Mouse (Mus musculus) hindbrain, embryonic 15.5 days (tissue): ENCODE results near the gene Gm17545. TPM values are rescaled to one million over a fixed set of nuclear protein-coding genes. Genes with fewer than 3 reads are reported as not detected.

Source experiments
- ATAC-seq: fragments of 200-750 bp; cut with Nextera tagmentation; 2 replicates; pipeline ENCODE4 v1.8.0; 2017; ENCODE audit warnings: low read depth, moderate number of reproducible peaks, moderate TSS enrichment; ENCODE audit not compliant: low FRiP score
- H3K27ac ChIP-seq: fragments of 300-500 bp; sonication (generic); replicated peaks from 2 replicates; pipeline ENCODE4 v1.5.1; 2015; ENCODE audit warnings: mild to moderate bottlenecking, inconsistent platforms
- H3K27me3 ChIP-seq: fragments of 300-500 bp; sonication (generic); 2 replicates; pipeline ENCODE4 v1.6.1; 2015; ENCODE audit warnings: control low read depth, inconsistent platforms
- H3K36me3 ChIP-seq: fragments of 300-500 bp; sonication (generic); 2 replicates; pipeline ENCODE4 v1.6.1; 2015; ENCODE audit warnings: control low read depth, inconsistent platforms
- H3K4me1 ChIP-seq: fragments of 300-500 bp; sonication (generic); replicated peaks from 2 replicates; pipeline ENCODE4 v1.6.1; 2015; ENCODE audit warnings: control low read depth, inconsistent platforms
- H3K4me2 ChIP-seq: fragments of 300-500 bp; sonication (generic); 2 replicates; pipeline ENCODE4 v1.6.1; 2015; ENCODE audit warnings: moderate library complexity, mild to moderate bottlenecking, inconsistent platforms
- H3K4me3 ChIP-seq: fragments of 300-500 bp; sonication (generic); 2 replicates; pipeline ENCODE4 v1.5.1; 2015; ENCODE audit warnings: mild to moderate bottlenecking, inconsistent platforms
- H3K9ac ChIP-seq: fragments of 300-500 bp; sonication (generic); 2 replicates; pipeline ENCODE4 v1.6.1; 2015; ENCODE audit warnings: inconsistent platforms
- H3K9me3 ChIP-seq: fragments of 300-500 bp; sonication (generic); 2 replicates; pipeline ENCODE4 v1.6.1; 2016; ENCODE audit warnings: control low read depth, inconsistent platforms
- WGBS: fragments of 180-500 bp; shearing (Covaris S2); methylation state at CpG from one replicate; pipeline ENCODE4 v1.1.7; 2015; 5-methylcytosine and 5-hydroxymethylcytosine counted together
- polyA plus RNA-seq: library from polyadenylated mRNA; unstranded; fragments of >200 nt; fragmentation: Nextera tagmentation; extraction: Ambion mirVana; gene quantifications from 2 replicates; pipeline ENCODE4 v1.2.1, GENCODE M21; 2015

Gm17545 gene
- polyA plus RNA-seq, 1 experiment from 2014 or later, result not detected

DNA sequence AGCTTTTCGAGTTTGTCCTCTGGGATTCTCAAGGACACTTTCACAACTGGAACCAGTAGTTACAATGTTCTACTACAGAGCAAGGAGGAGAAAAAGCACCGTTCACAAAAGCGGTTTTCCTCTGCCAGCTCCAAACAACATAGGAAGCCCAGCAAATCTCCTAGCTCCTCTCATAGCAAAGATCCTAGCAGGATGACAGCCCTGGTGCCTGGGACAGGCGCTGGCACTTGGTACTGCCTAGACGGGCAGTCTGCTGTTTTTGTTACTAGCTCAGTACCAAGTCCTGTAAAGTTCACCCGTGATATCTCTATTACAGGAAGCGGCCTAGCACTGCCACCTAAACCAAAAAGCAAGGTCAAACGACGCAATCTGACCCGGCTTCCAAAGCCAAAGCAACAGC is 29.9 kb upstream of the Gm17545 start:
- ATAC-seq, result no peak
- 84% methylated on average over 10 of the region's 10 CpGs for WGBS

GRCm38 (mm10) chr9:22424719-22425118 is 29.4 kb upstream of the Gm17545 start:
- Histone ChIP-seq H3K27ac (no peak overlapping the region), H3K4me1 (peaks cover under 1% of the 10 kb centered on the region; the same call in 1 of the 2 replicates), H3K27me3 (no peaks in the 10 kb centered on the region), H3K9ac (no peak overlapping the region), H3K4me3 (no peak overlapping the region), H3K4me2 (no peak overlapping the region), H3K9me3 (no peaks in the 10 kb centered on the region), H3K36me3 (no peaks in the 10 kb centered on the region)
- 97% methylated on average over 4 of the region's 4 CpGs for WGBS
- no peak for ATAC-seq

More for the DNA sequence above, 29.9 kb upstream of the Gm17545 start:
- Histone ChIP-seq H3K9ac (no peak overlapping the region), H3K4me2 (no peak overlapping the region), H3K9me3 (no peaks in the 10 kb centered on the region), H3K27ac (no peak overlapping the region), H3K4me1 (no peaks in the 10 kb centered on the region), H3K36me3 (no peaks in the 10 kb centered on the region), H3K4me3 (no peak overlapping the region), H3K27me3 (no peaks in the 10 kb centered on the region)

GRCm38 (mm10) chr9:22428028-22428665 is 25.9 kb upstream of the Gm17545 start:
- peaks cover 4% of the 10 kb centered on the region for H3K4me1 ChIP-seq
- WGBS, result 37% methylated on average over 4 of the region's 4 CpGs
- no peaks in the 10 kb centered on the region for H3K27me3 ChIP-seq
- no peak overlapping the region for H3K4me3 ChIP-seq
- H3K9me3 ChIP-seq, result no peaks in the 10 kb centered on the region
- no peak overlapping the region for H3K27ac ChIP-seq
- no peak overlapping the region for H3K9ac ChIP-seq
- ATAC-seq, result 0 out of 2 replicates have a peak, but pooled peaks have one; percentile 59
- H3K4me2 ChIP-seq, result no peak overlapping the region
- no peaks in the 10 kb centered on the region for H3K36me3 ChIP-seq

- WGBS, result 83% methylated on average over 14 of the region's 14 CpGs
- no peak overlapping the region for H3K4me3 ChIP-seq
- H3K9ac ChIP-seq, result no peak overlapping the region
- ATAC-seq, result 0 out of 2 replicates have a peak, but pooled peaks have one; percentile 3
- no peaks in the 10 kb centered on the region for H3K27me3 ChIP-seq
- H3K36me3 ChIP-seq, result no peaks in the 10 kb centered on the region
- H3K9me3 ChIP-seq, result no peaks in the 10 kb centered on the region
- H3K27ac ChIP-seq, result no peak overlapping the region
- H3K4me2 ChIP-seq, result no peak overlapping the region
- peaks cover 4% of the 10 kb centered on the region for H3K4me1 ChIP-seq
Measured at GRCm38 (mm10) chr9:22428666-22429410, 25.3 kb upstream of the Gm17545 start.

- Histone ChIP-seq H3K4me2 (no peak overlapping the region), H3K9ac (no peak overlapping the region), H3K4me3 (no peak overlapping the region), H3K27ac (no peak overlapping the region), H3K9me3 (no peaks in the 10 kb centered on the region), H3K4me1 (peaks cover 4% of the 10 kb centered on the region), H3K36me3 (no peaks in the 10 kb centered on the region), H3K27me3 (no peaks in the 10 kb centered on the region)
- no peak for ATAC-seq
- 63% methylated on average over 15 of the region's 15 CpGs for WGBS
Measured at GRCm38 (mm10) chr9:22429533-22430241, 24.4 kb upstream of the Gm17545 start.

DNA sequence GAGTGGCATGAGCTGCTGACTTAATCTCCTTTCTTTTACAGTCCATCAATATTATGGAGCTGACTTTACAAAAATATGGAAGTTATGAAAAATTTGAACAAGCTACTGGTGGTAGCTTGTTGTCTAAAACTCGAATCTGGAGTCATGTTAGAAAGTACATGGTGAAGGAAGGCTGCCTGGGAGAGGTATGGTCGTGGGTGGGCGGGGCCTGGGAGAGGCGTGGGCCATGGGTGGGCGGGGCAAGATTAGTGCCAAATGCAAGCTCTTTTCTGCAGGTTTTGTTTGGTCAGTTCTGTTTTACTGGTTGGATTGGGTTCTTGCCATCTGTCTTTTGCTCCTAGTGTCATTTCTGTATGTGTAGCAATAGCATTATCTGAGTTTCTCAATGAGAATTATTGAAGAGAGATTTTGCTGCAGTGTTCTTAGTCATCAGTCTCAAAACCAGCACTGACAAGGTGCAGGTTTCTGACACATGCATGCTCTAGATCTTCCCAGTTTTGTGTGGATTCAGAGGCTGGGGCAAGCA is 23.7 kb upstream of the Gm17545 start:
- no peaks in the 10 kb centered on the region for H3K27me3 ChIP-seq

DNA sequence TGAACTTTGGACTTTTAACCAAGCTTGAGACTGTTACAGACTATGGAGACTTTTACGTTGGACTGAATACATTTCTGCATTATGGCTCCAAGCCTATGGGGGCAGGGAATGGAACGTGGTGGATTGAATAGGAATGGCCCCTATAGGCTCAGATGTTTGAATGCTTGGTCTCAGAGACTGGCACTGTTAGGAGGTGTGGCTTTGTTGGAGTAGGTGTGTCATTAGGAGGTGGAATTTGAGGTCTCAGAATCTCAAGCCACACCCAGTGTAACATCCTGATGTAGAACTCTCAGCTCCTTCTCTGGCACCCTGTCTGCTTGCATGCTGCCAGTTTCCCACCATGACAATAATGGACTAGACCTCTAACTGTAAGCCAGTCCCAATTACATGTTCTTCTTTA is 20.9 kb upstream of the Gm17545 start:
- H3K27ac ChIP-seq, result no peak overlapping the region
- no peak overlapping the region for H3K4me2 ChIP-seq
- peaks cover 10% of the 10 kb centered on the region; the same call in 1 of the 2 replicates for H3K36me3 ChIP-seq
- H3K4me1 ChIP-seq, result peaks cover 4% of the 10 kb centered on the region
- H3K4me3 ChIP-seq, result no peak overlapping the region
- no peaks in the 10 kb centered on the region for H3K27me3 ChIP-seq
- no peaks in the 10 kb centered on the region for H3K9me3 ChIP-seq
- H3K9ac ChIP-seq, result no peak overlapping the region
- 74% methylated on average over 2 of the region's 2 CpGs for WGBS
- no peak for ATAC-seq

More for the DNA sequence above, 23.7 kb upstream of the Gm17545 start:
- Histone ChIP-seq H3K4me3 (no peak overlapping the region), H3K9ac (no peak overlapping the region), H3K36me3 (peaks cover 5% of the 10 kb centered on the region; the same call in 1 of the 2 replicates), H3K4me2 (no peak overlapping the region), H3K9me3 (no peaks in the 10 kb centered on the region), H3K4me1 (peaks cover 4% of the 10 kb centered on the region), H3K27ac (no peak overlapping the region)
- WGBS, result 43% methylated on average over 5 of the region's 5 CpGs
- ATAC-seq, result no peak

GRCm38 (mm10) chr9:22434101-22434500 is 20.0 kb upstream of the Gm17545 start:
- Histone ChIP-seq H3K27me3 (no peaks in the 10 kb centered on the region), H3K36me3 (peaks cover 13% of the 10 kb centered on the region; the same call in 1 of the 2 replicates), H3K4me3 (no peak overlapping the region), H3K9ac (no peak overlapping the region), H3K4me1 (peaks cover 4% of the 10 kb centered on the region), H3K4me2 (no peak overlapping the region), H3K27ac (no peak overlapping the region), H3K9me3 (no peaks in the 10 kb centered on the region)
- WGBS, result 94% methylated on average over 2 of the region's 2 CpGs
- no peak for ATAC-seq

DNA sequence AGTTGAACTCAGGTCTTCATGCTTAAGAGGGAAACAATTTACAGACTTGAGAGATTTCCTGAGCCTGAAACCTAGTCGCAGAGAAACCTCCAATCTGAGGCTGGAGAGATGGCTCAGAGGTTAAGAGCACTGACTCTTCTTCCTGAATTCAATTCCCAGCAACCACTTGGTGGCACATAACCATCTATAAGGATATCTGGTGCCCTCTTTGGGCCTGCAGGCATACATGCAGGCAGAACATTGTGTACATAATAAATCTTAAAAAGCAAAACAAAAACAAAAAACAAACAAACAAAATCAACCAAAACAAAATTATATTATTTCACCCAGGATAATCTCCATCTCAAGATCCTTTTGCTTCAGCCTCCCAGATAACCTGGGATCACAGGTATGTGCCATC is 15.3 kb upstream of the Gm17545 start:
- Histone ChIP-seq H3K9ac (no peak overlapping the region), H3K4me1 (no peaks in the 10 kb centered on the region), H3K9me3 (no peaks in the 10 kb centered on the region), H3K27ac (no peak overlapping the region), H3K36me3 (peaks cover 25% of the 10 kb centered on the region), H3K4me3 (no peak overlapping the region), H3K4me2 (no peak overlapping the region), H3K27me3 (no peaks in the 10 kb centered on the region)
- WGBS, result 87% methylated on average over 1 of the region's 1 CpGs
- ATAC-seq, result no peak

DNA sequence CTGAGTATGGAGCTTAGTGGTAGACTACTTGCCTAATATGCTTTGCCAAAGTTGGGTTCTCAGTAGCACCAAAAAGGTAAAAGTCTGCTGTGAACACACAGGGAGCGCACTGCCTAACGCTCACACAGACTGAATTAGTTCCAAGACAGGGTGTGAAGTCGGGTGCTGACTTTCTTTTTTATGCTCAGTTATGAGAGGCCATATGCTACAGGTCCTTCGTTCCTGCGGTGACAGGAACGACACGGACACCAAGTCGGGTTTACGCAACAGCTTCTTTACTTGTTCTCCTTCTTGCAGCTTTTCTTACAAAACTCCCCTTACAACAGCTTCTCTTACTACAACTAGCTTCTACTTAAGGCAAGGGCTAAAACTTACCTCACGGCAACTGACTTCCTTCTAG is 10.9 kb upstream of the Gm17545 start:
- Histone ChIP-seq H3K27me3 (no peaks in the 10 kb centered on the region), H3K36me3 (peaks cover 29% of the 10 kb centered on the region), H3K9me3 (no peaks in the 10 kb centered on the region), H3K9ac (no peak overlapping the region), H3K4me1 (no peaks in the 10 kb centered on the region), H3K27ac (no peak overlapping the region), H3K4me3 (no peak overlapping the region), H3K4me2 (no peak overlapping the region)
- ATAC-seq, result no peak
- 92% methylated on average over 10 of the region's 10 CpGs for WGBS

GRCm38 (mm10) chr9:22445123-22445522 is 9.0 kb upstream of the Gm17545 start:
- ATAC-seq, result no peak

GRCm38 (mm10) chr9:22447213-22447612 is 6.9 kb upstream of the Gm17545 start:
- 90% methylated on average over 5 of the region's 5 CpGs for WGBS
- Histone ChIP-seq H3K27ac (no peak overlapping the region), H3K9me3 (no peaks in the 10 kb centered on the region), H3K4me3 (no peak overlapping the region), H3K9ac (no peak overlapping the region), H3K36me3 (peaks cover 48% of the 10 kb centered on the region), H3K4me1 (no peaks in the 10 kb centered on the region), H3K27me3 (no peaks in the 10 kb centered on the region), H3K4me2 (no peak overlapping the region)
- ATAC-seq, result no peak

More at GRCm38 (mm10) chr9:22445123-22445522, 9.0 kb upstream of the Gm17545 start:
- 88% methylated on average over 1 of the region's 1 CpGs for WGBS
- peaks cover 37% of the 10 kb centered on the region for H3K36me3 ChIP-seq
- no peak overlapping the region for H3K27ac ChIP-seq
- no peaks in the 10 kb centered on the region for H3K27me3 ChIP-seq
- no peaks in the 10 kb centered on the region for H3K4me1 ChIP-seq
- H3K4me3 ChIP-seq, result no peak overlapping the region
- no peaks in the 10 kb centered on the region for H3K9me3 ChIP-seq
- no peak overlapping the region for H3K4me2 ChIP-seq
- H3K9ac ChIP-seq, result no peak overlapping the region
